Mouse (Mus musculus) limb, embryonic 14.5 days (tissue): ENCODE data around the gene Zfp652. TPM values are rescaled to one million over a fixed set of nuclear protein-coding genes. Genes with fewer than 3 reads are reported as not detected.

Experiments used
- ATAC-seq: fragments of 200-750 bp; cut with Nextera tagmentation; 2 replicates; pipeline ENCODE4 v1.8.0; 2017; ENCODE audit warnings: low read depth, moderate number of reproducible peaks, moderate TSS enrichment; ENCODE audit not compliant: low FRiP score
- DNase-seq: peaks from one replicate; pipeline ENCODE4 v3.0.0-alpha.2; 2015; ENCODE audit warnings: low spot score
- H3K27ac ChIP-seq: fragments of 300-500 bp; sonication (generic); replicated peaks from 2 replicates; pipeline ENCODE4 v1.5.1; 2014; ENCODE audit warnings: low read depth, mild to moderate bottlenecking, low read length, moderate library complexity, mixed read lengths
- H3K27me3 ChIP-seq: fragments of 300-500 bp; sonication (generic); 2 replicates; pipeline ENCODE4 v1.6.1; 2014; ENCODE audit warnings: low read length, mixed read lengths; ENCODE audit not compliant: control insufficient read depth, insufficient read depth
- H3K36me3 ChIP-seq: fragments of 300-500 bp; sonication (generic); 2 replicates; pipeline ENCODE4 v1.6.1; 2014; ENCODE audit warnings: mild to moderate bottlenecking, low read length, moderate library complexity, mixed read lengths; ENCODE audit not compliant: control insufficient read depth, insufficient read depth
- H3K4me1 ChIP-seq: fragments of 300-500 bp; sonication (generic); 2 replicates; pipeline ENCODE4 v1.6.1; 2014; ENCODE audit warnings: antibody characterized with exemption, low read length, mixed read lengths; ENCODE audit not compliant: control insufficient read depth, insufficient read depth
- H3K4me2 ChIP-seq: fragments of 300-500 bp; sonication (generic); replicated peaks from 2 replicates; pipeline ENCODE4 v1.6.1; 2014; ENCODE audit warnings: low read depth, mild to moderate bottlenecking, low read length, moderate library complexity; ENCODE audit not compliant: severe bottlenecking
- H3K4me3 ChIP-seq: fragments of 300-500 bp; sonication (generic); replicated peaks from 2 replicates; pipeline ENCODE4 v1.5.1; 2014; ENCODE audit warnings: low read length
- H3K9ac ChIP-seq: fragments of 300-500 bp; sonication (generic); 2 replicates; pipeline ENCODE4 v1.6.1; 2014; ENCODE audit warnings: mild to moderate bottlenecking, low read depth, low read length, moderate library complexity; ENCODE audit not compliant: severe bottlenecking
- H3K9me3 ChIP-seq: fragments of 300-500 bp; sonication (generic); 2 replicates; pipeline ENCODE4 v1.6.1; 2016; ENCODE audit warnings: low read length; ENCODE audit not compliant: control insufficient read depth
- POLR2A ChIP-seq: fragments of 200-500 bp; IDR thresholded peaks from 2 replicates; pipeline ENCODE4 v1.8.0; 2012; ENCODE audit warnings: inconsistent platforms, mild to moderate bottlenecking, moderate library complexity, borderline replicate concordance; ENCODE audit not compliant: insufficient read depth, insufficient read length; ENCODE audit errors: extremely low read depth
- WGBS: fragments of 180-500 bp; shearing (Covaris S2); extraction: QIAGEN DNeasy Blood & Tissue Kit; methylation state at CpG from one replicate; pipeline ENCODE4 v1.1.7; 2014; 5-methylcytosine and 5-hydroxymethylcytosine counted together
- polyA plus RNA-seq, 2 experiments: library from polyadenylated mRNA; depleted of rRNA in 1 of 2; stranded (reverse) in 1 of 2; unstranded in 1 of 2; fragments of >200 nt; fragmentation: Nextera tagmentation in 1 of 2; extraction: Ambion mirVana in 1 of 2; gene quantifications; 2 replicates each; pipeline versions ENCODE4 v1.2.1 to v1.2.3; 2012 to 2014

Zfp652 gene
- polyA plus RNA-seq, 2 experiments = 13.8 to 25.3 TPM

DNA sequence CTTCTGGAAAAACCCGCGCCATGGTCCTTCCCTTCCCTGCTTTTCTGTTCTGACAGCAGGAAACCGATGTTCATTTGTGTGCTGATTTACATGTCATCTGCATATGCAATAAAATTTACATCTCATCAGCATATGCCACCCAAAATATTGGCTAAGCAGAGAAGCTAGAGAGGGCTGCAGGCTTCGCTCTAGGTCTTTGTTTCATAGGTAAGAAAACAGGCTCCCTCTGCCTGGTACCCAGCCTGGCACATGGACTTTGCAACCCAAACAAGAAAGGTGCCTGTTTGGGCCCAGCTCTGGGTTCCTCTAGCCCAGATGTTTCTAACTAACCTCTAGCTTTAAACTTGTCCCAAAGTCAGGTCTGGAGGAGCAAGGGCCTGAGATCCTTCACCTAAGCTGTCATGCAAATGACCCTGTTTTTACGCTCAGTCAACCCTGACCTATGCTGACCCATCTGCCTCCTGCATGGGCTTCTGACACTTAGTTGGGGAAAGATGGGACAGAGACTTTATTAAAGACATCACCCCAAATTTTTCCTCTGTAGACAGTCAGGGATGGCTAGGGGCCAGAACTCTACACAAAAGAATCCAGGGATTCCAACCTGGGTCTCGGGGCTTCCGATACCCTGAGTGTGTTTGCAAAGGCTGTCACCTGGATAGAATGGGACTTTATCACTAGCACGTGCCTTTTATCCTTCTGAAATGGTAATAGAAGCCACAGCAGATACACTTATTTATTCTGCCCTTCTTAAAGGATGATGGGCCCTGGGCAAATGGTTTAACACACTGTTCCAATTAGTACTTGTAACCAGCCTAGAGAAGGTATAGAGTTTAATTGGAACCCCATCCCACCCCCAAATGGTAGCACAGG is 126.8 kb downstream of the Zfp652 start:
- peaks cover 24% of the 10 kb centered on the region for H3K27me3 ChIP-seq
- DNase-seq (no peak), ATAC-seq (no peak)
- H3K9me3 ChIP-seq = no peaks in the 10 kb centered on the region
- no peak overlapping the region for H3K4me3 ChIP-seq
- TF ChIP-seq POLR2A = no peak
- 67% methylated on average over 8 of the region's 8 CpGs for WGBS
- no peak overlapping the region for H3K9ac ChIP-seq
- H3K27ac ChIP-seq = no peak overlapping the region
- peaks cover 26% of the 10 kb centered on the region for H3K4me1 ChIP-seq
- no peaks in the 10 kb centered on the region for H3K36me3 ChIP-seq
- no peak overlapping the region for H3K4me2 ChIP-seq

DNA sequence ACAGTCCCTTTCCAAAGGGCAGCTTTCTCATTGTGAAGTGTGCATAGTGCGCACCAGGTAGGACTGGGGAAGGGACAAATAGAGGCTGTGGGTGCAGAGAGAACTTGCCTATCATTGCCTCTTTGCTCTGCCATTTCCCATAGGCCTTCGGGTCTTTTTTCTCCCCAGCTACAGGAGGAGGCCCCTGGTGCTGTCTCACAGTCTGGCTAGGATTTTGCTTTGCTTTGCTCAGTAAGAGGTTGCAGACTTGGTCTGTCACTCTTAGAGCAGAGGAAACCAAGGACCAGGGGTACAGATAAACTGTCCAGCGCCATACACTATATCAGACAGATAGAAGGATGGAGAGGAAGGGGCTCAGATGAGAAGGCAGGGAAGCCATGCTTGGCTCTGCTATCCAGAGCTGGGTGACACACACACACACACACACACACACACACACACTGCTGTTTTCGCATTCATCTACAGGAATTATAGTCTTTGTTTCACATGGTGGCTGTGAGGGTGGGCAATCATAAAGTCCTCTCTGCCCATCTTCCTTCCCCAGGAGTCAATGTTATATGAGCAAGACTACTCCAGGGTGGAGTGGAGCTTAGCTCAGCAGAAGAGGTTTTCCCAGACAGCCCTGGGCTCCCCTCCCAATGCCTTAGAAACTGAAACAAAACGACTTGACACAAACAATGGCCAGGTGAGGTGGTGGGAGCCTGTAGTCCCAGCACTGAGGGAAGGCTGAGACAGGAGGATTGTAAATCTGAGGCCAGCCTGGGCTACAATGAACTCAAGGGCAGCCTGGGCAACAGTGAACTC is 128.4 kb downstream of the Zfp652 start:
- DNase-seq (no peak), ATAC-seq (no peak)
- Histone ChIP-seq H3K27me3 (peaks cover 8% of the 10 kb centered on the region), H3K36me3 (no peaks in the 10 kb centered on the region), H3K4me3 (no peak overlapping the region), H3K9ac (no peak overlapping the region), H3K9me3 (no peaks in the 10 kb centered on the region), H3K4me1 (peaks cover 23% of the 10 kb centered on the region), H3K27ac (no peak overlapping the region), H3K4me2 (peak overlapping the region; percentile 10; the same call in 1 of the 2 replicates)
- WGBS = 72% methylated on average over 5 of the region's 5 CpGs
- no peak for TF ChIP-seq POLR2A

DNA sequence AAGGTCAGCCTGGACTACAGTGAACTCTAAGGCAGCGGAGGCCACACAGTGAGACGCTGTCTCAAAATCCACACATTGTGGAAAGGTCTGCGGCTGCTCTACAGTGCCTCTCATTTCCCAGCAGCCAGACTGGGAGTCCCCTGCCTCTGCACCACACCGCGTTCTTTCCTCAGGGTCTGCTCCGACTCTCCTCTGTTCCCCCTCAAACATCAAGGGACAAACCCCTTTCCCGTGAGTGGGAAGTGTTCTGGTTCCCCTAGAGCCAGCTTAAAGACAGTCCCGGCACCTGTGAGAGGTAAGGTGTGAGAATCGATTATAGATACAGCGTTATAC is 129.0 kb downstream of the Zfp652 start:
- H3K4me3 ChIP-seq = peak overlapping the region; percentile 9
- TF ChIP-seq POLR2A = no peak
- H3K27ac ChIP-seq = no peak overlapping the region
- no peak overlapping the region for H3K9ac ChIP-seq
- H3K9me3 ChIP-seq = no peaks in the 10 kb centered on the region
- peaks cover 2% of the 10 kb centered on the region; the same call in 1 of the 2 replicates for H3K27me3 ChIP-seq
- 55% methylated on average over 9 of the region's 10 CpGs for WGBS
- no peaks in the 10 kb centered on the region for H3K36me3 ChIP-seq
- DNase-seq = no peak
- peaks cover 17% of the 10 kb centered on the region for H3K4me1 ChIP-seq
- ATAC-seq = no peak
- H3K4me2 ChIP-seq = peak overlapping the region; percentile 20; the same call in 1 of the 2 replicates

DNA sequence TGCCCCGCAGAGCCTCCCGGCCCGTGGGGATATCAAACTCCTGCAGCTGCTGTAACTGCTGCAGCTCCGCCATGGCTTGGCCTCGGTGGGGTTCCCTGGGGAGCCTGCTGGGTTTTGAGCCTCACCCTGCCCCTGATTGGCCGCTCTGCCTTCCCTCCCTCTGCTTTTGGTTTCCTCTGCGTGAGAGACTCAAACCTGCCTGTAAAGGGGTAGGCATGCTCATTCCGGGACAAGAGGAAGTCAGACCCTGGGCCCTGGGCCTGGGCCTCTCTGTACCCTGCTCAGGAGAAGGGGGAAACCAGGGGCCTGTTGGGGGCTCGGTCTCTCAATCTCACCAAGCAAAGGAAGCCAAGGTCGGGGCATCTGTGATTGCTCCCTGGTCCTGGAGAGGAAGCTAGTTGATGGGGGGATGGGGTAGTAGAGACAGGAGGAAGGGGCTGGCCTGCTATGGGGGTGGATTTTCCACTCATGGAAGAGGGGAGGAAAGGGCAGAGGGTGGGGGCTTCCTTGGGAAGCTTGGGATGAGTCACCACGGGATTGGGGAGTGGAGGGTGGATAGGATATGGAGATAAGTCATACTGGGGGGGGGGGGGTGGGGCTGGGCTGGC is 129.7 kb downstream of the Zfp652 start, which contains the start of gene Abi3:
TSS of gene Abi3 (minus strand) at position 403 of the 608 bp plus-strand sequence.
- DNase-seq = no peak

DNA sequence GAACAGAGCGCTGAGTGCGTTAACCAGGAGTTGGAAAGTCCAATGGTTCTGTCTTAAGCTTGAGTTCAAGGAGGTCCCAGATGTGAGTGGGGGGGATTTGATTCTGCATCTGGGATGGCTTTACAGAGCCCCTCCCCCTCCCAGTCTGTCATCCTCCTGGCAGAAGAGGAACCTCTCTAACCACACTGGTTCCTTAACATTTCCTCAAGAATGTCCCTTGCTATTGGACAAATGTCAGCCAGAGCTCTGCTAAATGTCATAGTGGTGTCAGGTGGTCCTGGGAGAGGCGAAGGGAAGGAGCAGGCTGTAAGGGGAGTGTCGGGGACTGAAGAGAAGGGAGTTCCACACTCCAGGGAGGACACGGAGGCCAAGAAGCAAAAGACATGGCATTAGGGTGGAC is 130.5 kb downstream of the Zfp652 start:
- DNase-seq (no peak), ATAC-seq (no peak)
- 70% methylated on average over 5 of the region's 5 CpGs for WGBS
- Histone ChIP-seq H3K9me3 (no peaks in the 10 kb centered on the region), H3K4me1 (peaks cover 6% of the 10 kb centered on the region; the same call in 1 of the 2 replicates), H3K4me3 (no peak overlapping the region), H3K9ac (no peak overlapping the region), H3K27ac (no peak overlapping the region), H3K4me2 (no peak overlapping the region), H3K27me3 (no peaks in the 10 kb centered on the region), H3K36me3 (no peaks in the 10 kb centered on the region)
- no peak for TF ChIP-seq POLR2A

More for the DNA sequence above, 129.7 kb downstream of the Zfp652 start, which contains the start of gene Abi3:
- Histone ChIP-seq H3K36me3 (no peaks in the 10 kb centered on the region), H3K4me2 (peak within 1 kb of the TSS; percentile 20), H3K27ac (no peak within 1 kb of the TSS), H3K27me3 (no peaks in the 10 kb centered on the region), H3K9me3 (no peaks in the 10 kb centered on the region), H3K4me1 (peaks cover 11% of the 10 kb centered on the region), H3K9ac (no peak within 1 kb of the TSS), H3K4me3 (peak within 1 kb of the TSS; percentile 9)
- WGBS = 16% methylated on average over 11 of the region's 11 CpGs
- ATAC-seq = no peak
- no peak for TF ChIP-seq POLR2A
